Mouse (Mus musculus): ENCODE results near the gene Kcnk3.

DNA sequence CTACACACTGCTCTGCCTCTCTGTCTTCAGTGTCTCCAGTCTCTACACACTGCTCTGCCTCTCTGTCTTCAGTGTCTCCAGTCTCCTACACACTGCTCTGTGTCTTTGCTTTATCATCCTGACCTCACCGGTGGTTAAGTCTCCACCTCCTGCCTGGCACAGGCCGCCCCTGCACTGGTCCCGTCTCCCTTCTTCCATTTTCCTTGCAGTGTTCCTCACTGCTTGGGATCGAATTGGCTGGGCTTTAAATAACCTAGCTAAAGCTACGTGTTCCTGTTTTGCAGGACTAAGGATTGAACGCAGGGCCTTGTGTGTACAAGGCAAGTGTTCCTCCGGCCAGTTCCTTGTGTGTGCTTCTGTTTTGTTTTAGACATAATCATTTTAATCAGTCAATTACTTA, 82.1 kb downstream of the Kcnk3 start:
- no peak for TF ChIP-seq CTCF (IDR thresholded peaks at IDR 0.05; ENCODE audit: low read depth)
- no peak for TF ChIP-seq EP300 (IDR thresholded peaks at IDR 0.05; ENCODE audit: low read depth)

Measured in liver, postnatal 0 days (tissue).